Mouse (Mus musculus) cortical plate, adult 2 months (tissue): ENCODE measurements at regions not wholly inside any gene's neighbourhood (a gene's known extent, or its start where the extent isn't known, plus 50 kb on each side); places are given as distances from the start of the nearest gene placed in this dataset.

Experiments
- CTCF ChIP-seq: fragments of 200-500 bp; IDR thresholded peaks from 2 replicates; pipeline ENCODE4 v1.5.1; 2011; ENCODE audit warnings: mild to moderate bottlenecking, control low read depth, low read length; ENCODE audit not compliant: insufficient read depth; ENCODE audit errors: extremely low read depth
- POLR2A ChIP-seq: fragments of 200-500 bp; IDR thresholded peaks from 2 replicates; pipeline ENCODE4 v1.6.1; 2011; ENCODE audit warnings: mild to moderate bottlenecking, low read length, control low read depth; ENCODE audit not compliant: insufficient read depth; ENCODE audit errors: extremely low read depth

DNA sequence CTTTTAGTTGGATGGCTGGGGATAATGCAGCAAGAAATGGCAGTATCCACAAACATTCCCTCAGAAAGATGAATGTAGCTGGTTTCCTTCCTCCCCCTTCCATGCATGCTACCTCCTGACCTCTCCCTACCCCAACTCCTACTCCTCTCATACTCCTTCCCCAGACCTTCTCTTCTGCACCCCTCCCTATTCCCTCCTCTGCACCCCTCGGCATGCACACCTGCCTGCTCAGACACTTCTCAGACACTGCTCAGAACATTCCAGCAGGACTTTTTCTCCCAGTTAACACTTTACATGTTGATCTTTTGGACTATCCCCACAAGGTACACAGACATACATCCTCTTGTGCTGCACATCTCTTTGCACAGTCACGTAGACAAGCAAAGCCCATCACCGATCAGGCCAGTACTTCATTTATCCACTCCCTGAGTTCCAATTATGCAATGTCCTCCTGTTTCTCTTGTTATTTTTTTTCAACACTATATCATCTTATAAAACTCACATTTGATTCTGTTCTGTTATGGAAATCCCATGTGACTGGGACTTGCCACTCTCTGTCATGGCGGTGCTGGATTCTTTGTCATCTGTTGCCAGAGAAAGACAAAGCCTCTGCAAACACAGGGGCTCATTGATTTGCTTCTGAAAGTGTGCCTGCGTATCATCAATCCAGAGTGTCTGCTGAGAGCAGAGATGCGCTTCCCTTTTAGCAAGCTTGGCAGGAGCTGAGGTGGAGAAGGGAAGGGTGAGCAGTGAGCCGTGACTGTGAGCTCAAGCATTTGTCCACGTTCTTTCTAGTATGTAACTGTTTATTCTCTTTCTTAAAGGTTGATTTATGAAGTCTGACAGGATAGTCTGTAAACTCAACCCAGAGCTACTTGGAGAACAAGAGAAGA is 589.9 kb downstream of the Lrriq3 start:
- no peak for TF ChIP-seq CTCF
- TF ChIP-seq POLR2A = no peak
